Mouse (Mus musculus): Measurements from ENCODE around the gene Psme2.
A peak's percentile ranks its signal among the peaks of the same experiment; 100 is the strongest.

The Psme2 gene

GRCm38 (mm10) chr14:55590748-55591330 is at the start of gene Psme2:
Gene Psme2 (minus strand): TSS chr14:55591113.
- peak; percentile 86 to 93 for DNase-seq (ENCODE audit: low spot score in 2 of 2)

DNA sequence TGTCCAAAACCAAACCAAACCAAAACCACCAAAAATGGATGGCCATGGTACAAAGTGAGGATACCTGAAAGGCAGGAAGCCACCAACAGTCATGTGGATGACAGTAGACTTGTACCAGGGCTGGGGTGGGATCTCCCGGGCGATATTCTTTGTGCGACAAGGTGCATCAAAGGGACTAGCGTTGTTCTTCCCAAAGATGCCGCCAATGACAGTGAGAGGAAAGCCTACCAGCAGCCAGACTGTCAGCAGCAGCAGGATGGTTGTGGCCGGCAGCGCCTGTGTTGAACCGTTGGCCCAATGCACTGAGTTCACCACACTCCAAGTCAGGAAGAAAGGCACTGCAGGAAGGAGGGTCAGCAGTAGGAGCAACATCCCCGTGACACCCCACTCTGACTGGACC is 46.9 kb upstream of the Psme2 start, which contains the start of gene Gm49378:
Gene Gm49378 (minus strand): TSS at position 101 of the 400 bp plus-strand sequence.
- no peak for DNase-seq (ENCODE audit: low spot score in 2 of 2)

DNA sequence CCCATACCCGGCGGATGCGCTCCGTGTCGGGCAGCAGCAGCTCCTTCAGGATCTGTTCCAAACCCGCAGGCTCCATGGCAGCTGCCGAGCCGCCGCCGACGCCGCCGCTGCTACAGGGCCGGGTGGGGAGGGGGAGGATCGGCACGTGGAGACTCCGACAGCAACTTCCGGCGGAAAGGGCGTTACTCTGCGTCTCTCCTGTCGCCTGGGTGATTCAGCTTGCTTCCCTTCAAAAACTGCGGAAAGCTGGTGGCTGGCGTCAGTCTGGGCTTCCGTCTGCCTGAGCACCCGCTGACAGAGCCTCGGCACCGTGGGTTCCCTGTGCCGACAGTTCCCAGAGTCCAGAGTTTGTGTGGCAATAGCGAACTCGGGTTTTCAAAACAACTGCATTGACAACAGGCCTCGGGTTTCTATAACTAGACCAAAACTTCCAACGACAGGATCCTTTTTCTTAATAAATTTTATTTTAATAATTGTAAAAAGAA is 44.7 kb upstream of the Psme2 start, which contains the start of gene Ipo4:
Gene Ipo4 (minus strand): TSS at position 435 of the 485 bp plus-strand sequence.
- peak; percentile 84 to 90 for DNase-seq (ENCODE audit: low spot score in 2 of 2)

DNA sequence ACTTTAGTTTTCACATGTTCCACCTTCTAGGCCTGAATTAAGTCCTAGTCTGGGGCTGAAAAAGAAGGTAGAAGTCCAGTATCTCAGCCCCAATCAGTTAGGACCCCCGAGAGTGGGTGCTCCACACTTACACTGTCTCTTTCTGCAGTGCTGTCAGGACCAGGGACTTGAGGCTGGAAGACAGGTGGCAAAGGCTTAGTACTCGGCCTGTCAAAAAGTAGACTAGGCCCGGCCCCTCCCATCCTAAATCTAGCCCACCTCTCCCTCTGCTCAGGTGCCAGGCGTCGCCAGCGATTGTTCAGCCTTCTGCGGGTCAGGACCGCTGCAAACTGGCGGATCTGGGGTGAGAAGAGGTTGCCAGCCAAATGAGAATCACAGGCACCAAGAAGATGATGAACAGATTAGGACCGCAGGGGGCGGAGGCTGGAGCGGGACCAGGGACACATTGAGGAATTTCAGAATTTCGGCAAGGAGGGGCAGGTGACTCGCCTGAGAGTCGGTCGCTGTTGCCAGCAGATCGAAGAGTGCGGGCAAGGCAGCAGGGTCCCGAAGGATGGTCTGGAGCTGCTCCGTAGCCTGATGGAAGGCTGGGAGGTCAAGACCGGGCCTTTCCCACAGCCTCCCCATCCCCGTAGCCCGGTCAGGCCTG is 44.1 kb upstream of the Psme2 start:
- DNase-seq (ENCODE audit: low spot score in 2 of 2), result peak; percentile 15 to 17

GRCm38 (mm10) chr14:55629312-55629711 is 38.4 kb upstream of the Psme2 start:
- DNase-seq (ENCODE audit: low spot score in 2 of 2), result no peak

- DNase-seq (ENCODE audit: low spot score in 2 of 2), result no peak
Observed at GRCm38 (mm10) chr14:55628077-55628827, 37.3 kb upstream of the Psme2 start.

- no peak for DNase-seq (ENCODE audit: low spot score in 2 of 2)
Observed at GRCm38 (mm10) chr14:55618486-55619195, 27.7 kb upstream of the Psme2 start.

- DNase-seq (ENCODE audit: low spot score in 2 of 2), result no peak
Observed at GRCm38 (mm10) chr14:55617822-55618221, 26.9 kb upstream of the Psme2 start, which contains the start of gene Rec8. Gene Rec8 (plus strand): TSS chr14:55618037.

GRCm38 (mm10) chr14:55616844-55617243 is 25.9 kb upstream of the Psme2 start:
- no peak for DNase-seq (ENCODE audit: low spot score in 2 of 2)

GRCm38 (mm10) chr14:55615876-55616275 is 25.0 kb upstream of the Psme2 start:
- no peak for DNase-seq (ENCODE audit: low spot score in 2 of 2)

- DNase-seq (ENCODE audit: low spot score in 2 of 2), result no peak
Observed at GRCm38 (mm10) chr14:55614565-55615178, 23.8 kb upstream of the Psme2 start.

GRCm38 (mm10) chr14:55613346-55613745 is 22.4 kb upstream of the Psme2 start:
- no peak for DNase-seq (ENCODE audit: low spot score in 2 of 2)

GRCm38 (mm10) chr14:55608339-55608738 is 17.4 kb upstream of the Psme2 start:
- DNase-seq (ENCODE audit: low spot score in 2 of 2), result no peak

DNA sequence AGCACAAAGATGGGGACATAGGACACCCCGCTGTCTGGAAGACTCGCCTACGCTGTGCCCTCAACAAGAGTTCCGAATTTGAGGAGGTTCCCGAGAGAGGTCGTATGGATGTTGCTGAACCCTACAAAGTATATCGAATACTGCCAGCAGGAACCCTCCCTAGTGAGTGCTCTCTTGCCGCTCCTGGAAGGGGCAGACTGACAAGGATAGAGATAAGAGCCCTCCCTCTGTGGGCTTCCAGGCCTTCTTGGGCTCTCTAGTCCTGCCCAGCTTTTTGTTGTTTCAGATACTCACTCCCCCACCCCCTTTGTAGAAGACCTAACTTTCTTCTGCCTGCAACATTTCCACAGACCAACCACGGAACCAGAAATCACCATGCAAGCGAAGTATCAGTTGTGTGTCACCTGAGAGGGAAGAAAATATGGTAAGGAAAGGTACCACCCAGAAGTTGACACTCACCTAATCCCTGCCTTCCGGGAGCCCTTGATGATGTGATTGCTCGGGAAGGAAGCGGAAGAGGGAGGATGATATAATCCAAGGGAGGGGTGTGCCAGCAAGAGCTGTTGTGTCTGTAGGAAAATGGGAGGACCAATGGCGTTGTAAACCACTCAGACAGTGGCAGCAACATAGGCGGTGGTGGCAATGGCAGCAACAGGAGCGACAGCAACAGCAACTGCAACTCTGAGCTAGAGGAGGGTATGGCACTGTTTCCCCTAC is 15.0 kb upstream of the Psme2 start:
- no peak for DNase-seq (ENCODE audit: low spot score in 2 of 2)

- no peak for DNase-seq (ENCODE audit: low spot score in 2 of 2)
Observed at GRCm38 (mm10) chr14:55604823-55605222, 13.9 kb upstream of the Psme2 start.

DNA sequence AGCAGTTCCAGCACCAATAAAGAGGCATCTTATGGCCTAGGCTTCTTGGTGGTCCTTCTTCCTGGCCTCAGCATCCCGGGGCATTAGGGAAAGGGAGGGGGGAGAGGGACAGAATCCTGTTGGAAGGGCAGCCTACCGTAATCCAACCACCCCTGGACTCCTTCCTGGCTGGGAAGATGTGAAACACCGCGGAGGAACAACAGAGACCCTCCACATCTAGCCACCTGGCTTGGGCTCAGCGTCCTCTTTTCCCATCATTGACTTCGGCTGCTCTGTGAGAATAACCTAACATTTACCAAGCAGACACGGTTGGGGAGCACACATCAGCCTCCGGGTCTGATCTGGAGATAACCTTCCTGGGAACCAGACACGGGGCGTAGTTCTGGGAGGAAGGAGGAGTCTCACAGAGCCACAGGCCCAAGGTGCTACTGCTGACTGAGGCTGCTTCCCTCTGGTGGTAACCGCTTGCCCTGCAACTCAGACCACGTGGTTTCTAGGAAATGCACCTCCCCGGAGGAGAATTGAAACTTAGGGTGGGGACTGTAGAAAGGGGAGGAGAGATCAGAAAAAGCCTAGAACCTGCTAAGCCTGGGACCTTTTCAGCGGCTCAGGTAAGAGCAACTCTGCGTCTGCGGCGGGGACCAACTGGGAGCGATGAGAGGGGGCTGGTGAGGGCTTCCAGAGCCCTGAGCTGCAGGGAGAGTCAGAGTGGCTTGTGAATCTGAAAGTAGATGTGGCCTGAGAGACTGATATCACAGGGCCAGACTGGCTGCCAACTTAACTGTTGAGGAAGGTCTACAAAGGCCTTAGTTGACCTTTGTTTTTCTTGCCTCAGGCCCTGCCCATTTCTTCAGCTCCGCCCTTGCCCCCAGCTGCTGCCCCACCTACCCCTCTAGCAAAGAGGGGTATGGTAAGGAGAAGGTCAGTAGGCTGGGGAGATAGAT is 13.0 kb upstream of the Psme2 start:
- peak; percentile 81 to 86 for DNase-seq (ENCODE audit: low spot score in 2 of 2)

DNA sequence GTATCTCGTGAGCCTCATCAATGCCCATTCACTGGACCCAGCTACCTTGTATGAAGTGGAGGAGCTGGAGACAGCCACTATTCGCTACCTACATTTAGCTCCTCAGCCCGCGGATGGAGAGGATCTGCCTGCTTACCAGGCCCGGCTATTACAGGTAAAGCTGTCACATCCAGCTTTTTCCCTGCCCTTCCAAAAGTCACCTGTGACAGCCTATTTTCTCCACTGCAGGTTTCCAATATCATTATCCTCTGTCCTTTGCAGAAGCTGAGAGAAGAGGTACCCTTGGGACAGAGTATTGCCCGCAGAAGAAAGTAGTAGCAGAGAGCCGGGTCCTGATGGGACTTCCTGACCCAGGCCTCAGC is 12.3 kb upstream of the Psme2 start, which contains the start of gene Irf9:
Gene Irf9 (plus strand): TSS at position 301 of the 362 bp plus-strand sequence.
- no peak for DNase-seq (ENCODE audit: low spot score in 2 of 2)

DNA sequence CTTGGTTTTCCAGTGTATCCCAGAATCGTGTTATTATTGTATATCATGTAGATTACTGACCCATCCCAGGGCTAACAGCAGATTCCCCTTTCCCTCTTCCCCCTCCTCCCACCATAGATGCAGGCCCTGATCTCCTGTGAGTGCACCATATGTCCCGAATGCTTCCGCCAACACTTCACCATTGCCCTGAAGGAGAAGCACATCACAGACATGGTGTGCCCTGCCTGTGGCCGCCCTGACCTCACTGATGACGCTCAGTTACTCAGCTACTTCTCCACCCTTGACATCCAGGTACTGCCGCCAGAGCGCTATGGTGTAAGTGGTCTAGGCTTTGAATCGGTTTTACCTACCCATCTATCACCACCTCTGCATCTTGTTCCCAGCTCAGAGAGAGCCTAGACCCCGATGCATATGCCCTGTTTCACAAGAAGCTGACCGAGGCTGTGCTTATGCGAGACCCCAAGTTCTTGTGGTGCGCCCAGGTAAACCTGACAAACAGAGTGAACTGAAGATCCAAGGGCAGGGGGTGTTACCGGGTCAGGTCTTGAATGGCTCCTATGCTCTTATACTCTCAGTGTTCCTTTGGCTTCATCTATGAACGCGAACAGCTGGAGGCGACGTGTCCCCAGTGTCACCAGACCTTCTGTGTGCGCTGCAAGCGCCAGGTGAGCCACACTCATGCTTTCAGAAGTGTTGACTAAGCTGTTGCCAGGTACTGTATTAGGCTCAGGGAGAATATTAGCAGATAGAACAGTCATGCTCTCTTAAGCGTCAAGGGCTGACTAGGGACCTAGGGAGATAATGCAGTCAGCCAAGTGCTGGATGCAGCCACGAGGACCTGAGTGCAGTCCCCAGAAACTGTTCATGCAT is 7.8 kb upstream of the Psme2 start:
- DNase-seq (ENCODE audit: low spot score in 2 of 2), result no peak

All from right cerebral cortex, postnatal 36 days (tissue).